Comparison of ENCODE assay signal across 11 mouse cellular contexts in the genomic region with DNA sequence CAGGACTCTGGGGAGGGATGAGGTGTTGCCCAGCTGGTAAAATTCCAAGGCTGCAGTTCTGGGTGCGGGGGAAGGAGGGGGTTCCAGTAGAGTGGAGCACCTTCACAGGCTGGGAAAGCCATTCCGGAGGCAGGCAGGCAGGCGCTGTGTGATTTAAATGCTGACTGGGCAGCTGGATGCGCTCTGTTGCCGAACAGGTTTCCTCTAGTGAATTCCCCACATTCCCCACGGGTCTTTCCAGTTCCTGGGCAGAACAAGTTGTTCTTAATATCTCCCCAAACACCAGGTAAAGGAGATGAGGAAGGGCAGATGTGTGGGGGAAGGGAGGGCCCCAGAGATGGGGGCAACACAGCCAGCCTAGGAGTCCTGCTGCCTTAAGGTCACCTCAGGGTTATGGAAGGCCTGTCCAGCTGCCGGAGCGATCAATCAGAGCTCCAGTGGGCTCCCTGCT. TPM values are rescaled to one million over a fixed set of nuclear protein-coding genes. Genes with fewer than 3 reads are reported as not detected.
DNase-seq lines count a peak whose midpoint lies in the region; ATAC-seq and TF ChIP-seq lines count a peak whose summit lies in the region.
"Had no signal": no experiment of that assay in that cellular context is flagged by ENCODE, and none has a peak within 500 bp of the region (broad histone marks: within the 10 kb centered on the region; RNA-seq: fewer than 3 reads in every experiment).

No protein-coding gene starts in this region.

- 0 out of 2 replicates have a peak, but pooled peaks cover 3% of the 10 kb centered on the region for H3K9me3 ChIP-seq in midbrain, embryonic 12.5 days
- no peaks in the 10 kb centered on the region for H3K9me3 ChIP-seq in midbrain, embryonic 14.5 days (ENCODE audit: control insufficient read depth, low read length)
- no peaks in the 10 kb centered on the region; the same call in 1 of the 2 replicates for H3K9me3 ChIP-seq in kidney, embryonic 14.5 days (ENCODE audit: control insufficient read depth, low read length)
- no peaks in the 10 kb centered on the region for H3K9me3 ChIP-seq in limb, embryonic 14.5 days (ENCODE audit: control insufficient read depth, low read length)
- no peaks in the 10 kb centered on the region for H3K9me3 ChIP-seq in stomach, postnatal 0 days (ENCODE audit: control insufficient read depth, low read length)
- no peaks in the 10 kb centered on the region for H3K9me3 ChIP-seq in midbrain, postnatal 0 days (ENCODE audit: low read length)

- peak overlapping the region; percentile 30; the same call in 1 of the 2 replicates for H3K27ac ChIP-seq in midbrain, embryonic 12.5 days (replicated peaks)
- no peak overlapping the region for H3K27ac ChIP-seq in midbrain, embryonic 14.5 days (replicated peaks; ENCODE audit: low read depth, low read length)
- peak overlapping the region; percentile 44 for H3K27ac ChIP-seq in kidney, embryonic 14.5 days (ENCODE audit: low read depth, low read length)
- H3K27ac ChIP-seq in limb, embryonic 14.5 days (replicated peaks; ENCODE audit: low read depth, low read length) = no peak overlapping the region
- H3K27ac ChIP-seq in stomach, postnatal 0 days (replicated peaks) = no peak overlapping the region
- no peak overlapping the region for H3K27ac ChIP-seq in midbrain, postnatal 0 days (ENCODE audit: low read depth, low read length)
- H3K27ac ChIP-seq: liver, embryonic 14.5 days had no signal

- H3K9ac ChIP-seq in midbrain, embryonic 12.5 days (replicated peaks) = no peak overlapping the region
- no peak overlapping the region for H3K9ac ChIP-seq in midbrain, embryonic 14.5 days (replicated peaks; ENCODE audit: low read length)
- no peak overlapping the region for H3K9ac ChIP-seq in kidney, embryonic 14.5 days (ENCODE audit: low read depth, low read length)
- 0 out of 2 replicates have a peak overlapping the region, but pooled peaks have one; percentile 21 for H3K9ac ChIP-seq in limb, embryonic 14.5 days (ENCODE audit: low read depth, low read length, severe bottlenecking)
- no peak overlapping the region for H3K9ac ChIP-seq in stomach, postnatal 0 days (ENCODE audit: low read length)
- no peak overlapping the region for H3K9ac ChIP-seq in midbrain, postnatal 0 days (replicated peaks; ENCODE audit: low read length, poor library complexity, severe bottlenecking)
- H3K9ac ChIP-seq: liver, embryonic 14.5 days had no signal

- 50% methylated on average over 8 of the region's 8 CpGs for WGBS in midbrain, embryonic 12.5 days
- 44% methylated on average over 8 of the region's 8 CpGs for WGBS in midbrain, embryonic 14.5 days
- WGBS in kidney, embryonic 14.5 days = 23% methylated on average over 8 of the region's 8 CpGs
- 33% methylated on average over 8 of the region's 8 CpGs for WGBS in limb, embryonic 14.5 days
- 25% methylated on average over 8 of the region's 8 CpGs for WGBS in stomach, postnatal 0 days
- 42% methylated on average over 8 of the region's 8 CpGs for WGBS in midbrain, postnatal 0 days

- ATAC-seq in midbrain, embryonic 12.5 days (ENCODE audit: low FRiP score, low read depth) = no peak
- ATAC-seq in midbrain, embryonic 14.5 days (ENCODE audit: low FRiP score, low TSS enrichment) = no peak
- peak; percentile 71 for ATAC-seq in kidney, embryonic 14.5 days (ENCODE audit: low FRiP score, low TSS enrichment)
- no peak for ATAC-seq in limb, embryonic 14.5 days (ENCODE audit: low FRiP score, low read depth)
- 0 out of 2 replicates have a peak, but pooled peaks have one; percentile 22 for ATAC-seq in stomach, postnatal 0 days (ENCODE audit: low FRiP score, low TSS enrichment)
- ATAC-seq in midbrain, postnatal 0 days (ENCODE audit: low FRiP score) = no peak

- no peaks in the 10 kb centered on the region for H3K4me1 ChIP-seq in midbrain, embryonic 12.5 days
- peaks cover 10% of the 10 kb centered on the region; the same call in 1 of the 2 replicates for H3K4me1 ChIP-seq in midbrain, embryonic 14.5 days (ENCODE audit: control insufficient read depth, insufficient read depth, low read length)
- no peaks in the 10 kb centered on the region for H3K4me1 ChIP-seq in kidney, embryonic 14.5 days (ENCODE audit: control insufficient read depth, insufficient read depth, low read length)
- H3K4me1 ChIP-seq in limb, embryonic 14.5 days (ENCODE audit: control insufficient read depth, insufficient read depth, low read length) = 0 out of 2 replicates have a peak, but pooled peaks cover 5% of the 10 kb centered on the region
- no peaks in the 10 kb centered on the region for H3K4me1 ChIP-seq in stomach, postnatal 0 days (replicated peaks; ENCODE audit: control insufficient read depth, insufficient read depth)
- H3K4me1 ChIP-seq in midbrain, postnatal 0 days (ENCODE audit: insufficient read depth, low read length) = no peaks in the 10 kb centered on the region

- H3K27me3 ChIP-seq in midbrain, embryonic 12.5 days = no peaks in the 10 kb centered on the region
- no peaks in the 10 kb centered on the region for H3K27me3 ChIP-seq in midbrain, embryonic 14.5 days (ENCODE audit: control insufficient read depth, insufficient read depth, low read length)
- no peaks in the 10 kb centered on the region for H3K27me3 ChIP-seq in kidney, embryonic 14.5 days (ENCODE audit: control insufficient read depth, insufficient read depth, low read length)
- no peaks in the 10 kb centered on the region for H3K27me3 ChIP-seq in limb, embryonic 14.5 days (ENCODE audit: control insufficient read depth, insufficient read depth, low read length)
- no peaks in the 10 kb centered on the region for H3K27me3 ChIP-seq in stomach, postnatal 0 days (ENCODE audit: control insufficient read depth, insufficient read depth, low read length)
- H3K27me3 ChIP-seq in midbrain, postnatal 0 days (ENCODE audit: insufficient read depth, low read length) = no peaks in the 10 kb centered on the region; the same call in 1 of the 2 replicates

- no peak overlapping the region for H3K4me3 ChIP-seq in midbrain, embryonic 12.5 days
- H3K4me3 ChIP-seq in midbrain, embryonic 14.5 days (replicated peaks; ENCODE audit: low read depth, low read length) = no peak overlapping the region
- H3K4me3 ChIP-seq in kidney, embryonic 14.5 days (ENCODE audit: low read length) = no peak overlapping the region
- H3K4me3 ChIP-seq in limb, embryonic 14.5 days (replicated peaks; ENCODE audit: low read length) = no peak overlapping the region
- no peak overlapping the region for H3K4me3 ChIP-seq in stomach, postnatal 0 days (ENCODE audit: low read depth, low read length)
- H3K4me3 ChIP-seq in midbrain, postnatal 0 days (ENCODE audit: low read depth, low read length) = no peak overlapping the region

- H3K4me2 ChIP-seq in midbrain, embryonic 12.5 days (replicated peaks) = no peak overlapping the region
- H3K4me2 ChIP-seq in midbrain, embryonic 14.5 days (ENCODE audit: low read length) = no peak overlapping the region
- H3K4me2 ChIP-seq in kidney, embryonic 14.5 days (replicated peaks; ENCODE audit: low read depth, low read length) = no peak overlapping the region
- no peak overlapping the region for H3K4me2 ChIP-seq in limb, embryonic 14.5 days (replicated peaks; ENCODE audit: low read depth, low read length, severe bottlenecking)
- H3K4me2 ChIP-seq in stomach, postnatal 0 days (replicated peaks; ENCODE audit: low read depth) = no peak overlapping the region
- no peak overlapping the region for H3K4me2 ChIP-seq in midbrain, postnatal 0 days (ENCODE audit: low read depth, low read length, poor library complexity, severe bottlenecking)

- no peak for TF ChIP-seq POLR2A in limb, embryonic 14.5 days (IDR thresholded peaks at IDR 0.05; ENCODE audit: borderline replicate concordance, extremely low read depth, insufficient read depth, insufficient read length)

- TF ChIP-seq EP300 in stomach, postnatal 0 days (optimal IDR thresholded peaks at IDR 0.05) = no peak

- DNase-seq in midbrain, embryonic 14.5 days = no peak
- peak; percentile 49 for DNase-seq in limb, embryonic 14.5 days (ENCODE audit: low spot score)
- DNase-seq in stomach, postnatal 0 days (ENCODE audit: low spot score) = no peak
- no peak for DNase-seq in heart, adult 8-10 months (ENCODE audit: low spot score)
- DNase-seq in cerebellum, postnatal 10 days = no peak
- no peak for DNase-seq in midbrain, postnatal 0 days (ENCODE audit: low spot score)
- DNase-seq: gastrocnemius, postnatal 10 days had no signal

- no peak for TF ChIP-seq CTCF in stomach, postnatal 0 days (IDR thresholded peaks at IDR 0.05; ENCODE audit: low read depth)
- no peak for TF ChIP-seq CTCF in midbrain, postnatal 0 days (IDR thresholded peaks at IDR 0.05)

- H3K36me3 ChIP-seq in midbrain, embryonic 12.5 days = no peaks in the 10 kb centered on the region
- no peaks in the 10 kb centered on the region for H3K36me3 ChIP-seq in midbrain, embryonic 14.5 days (ENCODE audit: control insufficient read depth, insufficient read depth, low read length)
- no peaks in the 10 kb centered on the region for H3K36me3 ChIP-seq in kidney, embryonic 14.5 days (ENCODE audit: control insufficient read depth, insufficient read depth, low read length)
- H3K36me3 ChIP-seq in limb, embryonic 14.5 days (ENCODE audit: control insufficient read depth, insufficient read depth, low read length) = no peaks in the 10 kb centered on the region
- H3K36me3 ChIP-seq in stomach, postnatal 0 days (ENCODE audit: control insufficient read depth, insufficient read depth, low read length) = no peaks in the 10 kb centered on the region
- no peaks in the 10 kb centered on the region for H3K36me3 ChIP-seq in midbrain, postnatal 0 days (ENCODE audit: insufficient read depth, low read length)

RNA-seq across cellular contexts. Expression of gene Kcnn3, which starts 27.2 kb away (rescaled TPM):
- 1.8 and 3.0 TPM in 2 replicates for polyA plus RNA-seq in midbrain, embryonic 12.5 days (2016; fragmentation: Nextera tagmentation; extraction: Ambion mirVana)
- polyA plus RNA-seq in midbrain, embryonic 14.5 days (2014; fragmentation: Nextera tagmentation; extraction: Ambion mirVana) = 5.3 and 6.4 TPM in 2 replicates
- polyA plus RNA-seq in kidney, embryonic 14.5 days (2014; fragmentation: Nextera tagmentation; extraction: Ambion mirVana) = 1.4 and 2.1 TPM in 2 replicates
- 5.9 and 6.6 TPM in 2 replicates for polyA plus RNA-seq in limb, embryonic 14.5 days (2012; rRNA removed)
- polyA plus RNA-seq in limb, embryonic 14.5 days (2014; fragmentation: Nextera tagmentation; extraction: Ambion mirVana) = 4.1 and 5.0 TPM in 2 replicates
- polyA plus RNA-seq in stomach, postnatal 0 days (2015; fragmentation: Nextera tagmentation; extraction: Ambion mirVana) = 4.5 and 5.3 TPM in 2 replicates
- 1 to 10 TPM; 2.1 to 3.4 (median 2.4) TPM for total RNA-seq in heart, adult 8-10 months (2022)
- total RNA-seq in midbrain, postnatal 0 days (2014; rRNA removed) = 21.4 and 23.3 TPM in 2 replicates
- 5.9 and 7.3 TPM in 2 replicates for polyA plus RNA-seq in midbrain, postnatal 0 days (2015; fragmentation: Nextera tagmentation; extraction: Ambion mirVana)
- total RNA-seq: monocyte, adult 5-6 weeks had no signal

RNA-seq across cellular contexts. Expression of gene Pmvk, which starts 38.4 kb away (rescaled TPM):
- 73.7 and 77.9 TPM in 2 replicates for polyA plus RNA-seq in midbrain, embryonic 12.5 days (2016; fragmentation: Nextera tagmentation; extraction: Ambion mirVana)
- 106 and 132 TPM in 2 replicates for polyA plus RNA-seq in midbrain, embryonic 14.5 days (2014; fragmentation: Nextera tagmentation; extraction: Ambion mirVana)
- polyA plus RNA-seq in kidney, embryonic 14.5 days (2014; fragmentation: Nextera tagmentation; extraction: Ambion mirVana) = 53.8 and 60.4 TPM in 2 replicates
- polyA plus RNA-seq in limb, embryonic 14.5 days (2012; rRNA removed) = 41.8 and 47.2 TPM in 2 replicates
- 46.5 and 52.3 TPM in 2 replicates for polyA plus RNA-seq in limb, embryonic 14.5 days (2014; fragmentation: Nextera tagmentation; extraction: Ambion mirVana)
- polyA plus RNA-seq in stomach, postnatal 0 days (2015; fragmentation: Nextera tagmentation; extraction: Ambion mirVana) = 49.7 and 55.0 TPM in 2 replicates
- 1 to 10 TPM; 5.5 to 8.6 (median 7.5) TPM for total RNA-seq in heart, adult 8-10 months (2022)
- total RNA-seq in midbrain, postnatal 0 days (2014; rRNA removed) = 90.8 and 121 TPM in 2 replicates
- polyA plus RNA-seq in midbrain, postnatal 0 days (2015; fragmentation: Nextera tagmentation; extraction: Ambion mirVana) = 124 and 135 TPM in 2 replicates

RNA-seq across cellular contexts. Expression of gene Pbxip1, which starts 56.2 kb away (rescaled TPM):
- 16.1 and 17.9 TPM in 2 replicates for polyA plus RNA-seq in midbrain, embryonic 12.5 days (2016; fragmentation: Nextera tagmentation; extraction: Ambion mirVana)
- 7.6 and 9.7 TPM in 2 replicates for polyA plus RNA-seq in midbrain, embryonic 14.5 days (2014; fragmentation: Nextera tagmentation; extraction: Ambion mirVana)
- 15.5 and 19.4 TPM in 2 replicates for polyA plus RNA-seq in kidney, embryonic 14.5 days (2014; fragmentation: Nextera tagmentation; extraction: Ambion mirVana)
- polyA plus RNA-seq in limb, embryonic 14.5 days (2012; rRNA removed) = 31.4 and 32.8 TPM in 2 replicates
- polyA plus RNA-seq in limb, embryonic 14.5 days (2014; fragmentation: Nextera tagmentation; extraction: Ambion mirVana) = 17.9 and 21.2 TPM in 2 replicates
- 48.4 and 48.6 TPM in 2 replicates for polyA plus RNA-seq in stomach, postnatal 0 days (2015; fragmentation: Nextera tagmentation; extraction: Ambion mirVana)
- total RNA-seq in heart, adult 8-10 months (2022) = 10 to 100 TPM; 67.8 to 74.7 (median 71.2) TPM
- 18.5 and 21.3 TPM in 2 replicates for total RNA-seq in midbrain, postnatal 0 days (2014; rRNA removed)
- polyA plus RNA-seq in midbrain, postnatal 0 days (2015; fragmentation: Nextera tagmentation; extraction: Ambion mirVana) = 18.8 and 21.8 TPM in 2 replicates

Comparison
In these comparisons a context has a peak if more than half of its experiments do, and no peak if none do; other contexts are left out.
1. H3K27ac ChIP-seq: peak in midbrain, embryonic 12.5 days (single experiment) and kidney, embryonic 14.5 days (single experiment); none in midbrain, embryonic 14.5 days (single experiment), limb, embryonic 14.5 days (single experiment), stomach, postnatal 0 days (single experiment) and midbrain, postnatal 0 days (single experiment).
2. ATAC-seq: peak in kidney, embryonic 14.5 days (single experiment) and stomach, postnatal 0 days (single experiment); none in midbrain, embryonic 12.5 days (single experiment), midbrain, embryonic 14.5 days (single experiment), limb, embryonic 14.5 days (single experiment) and midbrain, postnatal 0 days (single experiment).